Mouse (Mus musculus) lung, postnatal 0 days (tissue): ENCODE measurements around the gene H1foo.

Source experiments
- CTCF ChIP-seq: IDR thresholded peaks from 2 replicates; pipeline ENCODE4 v1.5.1; 2016; ENCODE audit warnings: antibody characterized with exemption, mild to moderate bottlenecking
- EP300 ChIP-seq: IDR thresholded peaks from 2 replicates; pipeline ENCODE4 v1.6.1; 2016; ENCODE audit warnings: antibody characterized with exemption, mild to moderate bottlenecking, control low read depth

DNA sequence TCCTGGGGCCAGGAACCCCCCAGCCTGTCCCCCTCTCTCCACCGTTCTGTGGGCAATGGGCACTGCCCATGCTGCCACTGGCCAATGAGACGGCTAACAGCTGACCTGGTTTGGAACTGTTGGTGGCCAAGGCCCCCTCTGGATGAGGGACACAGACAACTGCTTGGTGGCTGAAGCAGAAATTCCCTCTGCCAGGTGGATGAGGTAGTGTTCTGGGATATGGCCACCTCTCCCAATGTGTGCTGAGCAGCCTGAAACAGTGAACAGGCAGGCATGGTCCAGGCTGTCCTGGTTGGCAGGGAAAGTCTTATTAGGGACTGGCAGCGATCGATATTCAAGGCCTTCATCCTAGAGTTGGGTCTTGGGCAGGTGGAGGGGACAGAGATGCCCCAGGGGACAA is 10.4 kb downstream of the H1foo start:
- TF ChIP-seq CTCF (no peak), EP300 (no peak)
